Mouse (Mus musculus) ES-Bruce4 (cell line): ENCODE results near the gene Nudt15.
A peak's percentile ranks its signal among the peaks of the same experiment; 100 is the strongest.

Source experiments
- CTCF ChIP-seq: IDR thresholded peaks from one replicate; pipeline ENCODE4 v1.8.1; 2011; ENCODE audit warnings: low read depth, low read length
- EP300 ChIP-seq: IDR thresholded peaks from 2 replicates; pipeline ENCODE4 v1.6.1; 2011; ENCODE audit warnings: low read depth, low read length; ENCODE audit not compliant: insufficient read depth

DNA sequence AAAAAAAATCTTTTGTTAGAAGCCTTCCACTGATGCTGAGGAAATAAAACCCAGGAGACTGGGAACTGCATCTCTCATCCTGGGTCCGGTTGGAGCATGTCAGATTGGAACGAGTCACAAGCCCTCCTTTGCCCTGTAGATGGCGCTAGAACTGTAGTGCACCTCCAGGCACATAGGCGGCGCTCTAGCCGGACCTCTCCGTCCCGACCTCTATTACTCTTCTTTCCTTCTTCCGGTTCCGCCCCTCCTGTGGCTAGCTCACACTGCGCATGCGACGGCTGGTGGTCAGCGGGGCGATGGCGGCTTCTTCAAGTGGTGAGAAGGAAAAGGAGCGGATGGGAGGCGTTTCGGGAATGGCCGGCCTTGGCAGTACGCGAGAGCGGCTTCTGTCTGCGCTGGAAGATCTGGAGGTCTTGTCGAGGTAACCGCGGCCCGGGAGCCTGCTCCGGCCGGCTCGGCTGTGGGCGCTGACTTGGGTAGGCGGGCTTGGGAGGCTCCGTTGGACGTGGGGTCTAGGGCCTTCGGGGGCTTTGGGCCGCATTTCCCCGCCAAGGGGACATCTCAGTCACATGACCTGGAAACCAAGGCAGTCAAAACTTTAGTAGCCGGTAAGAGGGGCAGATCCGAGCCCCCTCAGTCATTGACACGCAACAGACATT lies 38.1 kb downstream of the Nudt15 start, which contains the start of gene Med4:
- peak; percentile 83 for TF ChIP-seq EP300
- peak; percentile 100 for TF ChIP-seq CTCF
